Mouse (Mus musculus): ENCODE data around the gene Gm4881. TPM values are rescaled to one million over a fixed set of nuclear protein-coding genes. Genes with fewer than 3 reads are reported as not detected.

Gene Gm4881
- polyA plus RNA-seq, 1 experiment from 2014 or later, result not detected

DNA sequence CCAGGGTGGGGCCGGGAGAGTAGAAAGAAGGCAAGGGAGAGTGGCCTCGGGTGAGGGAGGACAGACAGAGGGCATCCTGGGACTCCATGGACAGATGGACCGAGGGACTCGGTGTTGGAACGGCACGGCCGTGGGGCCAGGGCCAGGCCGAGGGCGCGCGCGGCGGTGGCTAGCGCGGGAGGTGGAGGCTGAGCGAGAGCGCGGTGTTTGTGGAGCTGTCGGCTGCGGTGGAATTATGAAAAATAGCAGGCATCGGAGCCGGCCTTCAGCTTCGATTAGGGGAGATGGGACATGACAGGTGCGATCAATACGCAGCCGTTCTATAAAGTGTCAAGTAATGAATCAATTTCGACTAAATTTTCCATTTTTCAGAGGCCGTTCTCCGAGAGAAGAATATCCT, 4.5 kb upstream of the Gm4881 start:
- 2% methylated on average over 29 of the region's 29 CpGs for WGBS
- H3K4me1 ChIP-seq (ENCODE audit: insufficient read depth, low read depth, low read length), result no peaks in the 10 kb centered on the region

DNA sequence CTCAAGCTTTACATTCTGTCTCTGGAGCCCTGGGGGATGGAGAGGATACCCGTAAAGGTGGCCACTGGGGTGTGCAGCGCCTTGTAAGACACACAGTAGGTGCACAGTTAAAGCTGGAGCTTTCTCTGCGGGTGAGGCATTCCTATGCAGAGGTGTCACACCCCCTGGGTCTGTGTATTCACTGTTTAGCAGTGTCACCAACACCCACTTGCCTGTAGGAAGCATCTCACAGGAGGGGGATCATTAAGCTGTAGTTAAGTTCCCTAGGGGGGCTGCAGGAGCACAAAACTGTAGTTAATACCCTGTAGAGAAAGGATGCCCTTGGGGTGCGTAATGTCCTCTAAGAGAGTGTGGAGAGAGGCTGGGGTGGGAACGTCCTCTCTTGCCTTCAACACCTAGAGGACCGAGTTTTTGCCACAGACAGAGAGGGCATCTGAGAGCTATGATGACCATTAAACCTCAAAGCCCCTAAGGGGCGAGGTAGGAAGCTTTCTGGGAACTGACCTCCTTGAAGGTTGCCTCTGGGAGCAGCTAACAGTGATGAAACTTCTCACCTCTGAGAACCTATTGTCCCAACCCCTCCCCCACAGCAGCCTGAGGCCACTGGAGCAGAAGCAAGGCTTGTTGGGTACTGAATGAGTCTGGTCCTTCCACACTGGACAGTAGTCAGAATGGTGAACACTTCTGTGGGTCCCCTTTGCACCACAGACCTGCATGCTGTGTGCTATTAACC, 3.2 kb upstream of the Gm4881 start:
- Histone ChIP-seq H3K4me1 (ENCODE audit: insufficient read depth, low read depth, low read length) (no peaks in the 10 kb centered on the region), H3K36me3 (ENCODE audit: insufficient read depth, low read length) (no peaks in the 10 kb centered on the region), H3K27ac (ENCODE audit: low read length) (no peak overlapping the region), H3K9me3 (ENCODE audit: low read length) (no peaks in the 10 kb centered on the region), H3K27me3 (replicated peaks; ENCODE audit: insufficient read depth, low read length) (peaks cover 79% of the 10 kb centered on the region), H3K4me3 (ENCODE audit: low read depth, low read length) (no peak overlapping the region), H3K9ac (replicated peaks; ENCODE audit: low read depth) (no peak overlapping the region), H3K4me2 (replicated peaks; ENCODE audit: low read depth, low read length) (no peak overlapping the region)
- WGBS, result 5% methylated on average over 7 of the region's 7 CpGs
- DNase-seq (ENCODE audit: low spot score) (no peak), ATAC-seq (no peak)
- TF ChIP-seq CTCF (IDR thresholded peaks at IDR 0.05), result no peak
- no peak for TF ChIP-seq EP300 (IDR thresholded peaks at IDR 0.05)

More for the DNA sequence above, 4.5 kb upstream of the Gm4881 start:
- Histone ChIP-seq H3K27me3 (replicated peaks; ENCODE audit: insufficient read depth, low read length) (peaks cover 78% of the 10 kb centered on the region), H3K9ac (replicated peaks; ENCODE audit: low read depth) (no peak overlapping the region), H3K4me2 (replicated peaks; ENCODE audit: low read depth, low read length) (no peak overlapping the region), H3K27ac (ENCODE audit: low read length) (no peak overlapping the region), H3K9me3 (ENCODE audit: low read length) (no peaks in the 10 kb centered on the region), H3K36me3 (ENCODE audit: insufficient read depth, low read length) (no peaks in the 10 kb centered on the region), H3K4me3 (ENCODE audit: low read depth, low read length) (no peak overlapping the region)
- no peak for ATAC-seq
- no peak for DNase-seq (ENCODE audit: low spot score)
- TF ChIP-seq CTCF (IDR thresholded peaks at IDR 0.05) (no peak), EP300 (IDR thresholded peaks at IDR 0.05) (no peak)

DNA sequence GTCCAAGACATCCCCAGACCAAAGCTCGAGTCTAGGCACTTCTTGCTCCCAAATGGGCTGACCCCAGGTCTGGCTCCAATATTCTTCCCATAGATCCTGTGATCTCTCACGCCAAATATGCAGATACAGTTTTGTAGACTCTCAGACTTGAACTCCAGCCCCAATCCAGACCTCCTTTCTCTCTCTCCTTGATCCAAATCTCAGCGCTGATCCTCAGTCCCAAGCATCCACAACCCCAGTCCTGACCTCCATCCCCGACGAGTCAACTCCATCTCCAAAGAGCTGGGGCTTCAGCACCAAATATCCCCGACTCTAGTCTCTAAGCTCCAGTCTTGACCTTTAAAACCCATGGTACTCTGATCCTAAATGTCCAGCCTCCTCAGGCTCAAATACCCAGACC, 653 bp downstream of the Gm4881 start:
- Histone ChIP-seq H3K9ac (replicated peaks; ENCODE audit: low read depth) (no peak overlapping the region), H3K4me1 (ENCODE audit: insufficient read depth, low read depth, low read length) (no peaks in the 10 kb centered on the region), H3K9me3 (ENCODE audit: low read length) (no peaks in the 10 kb centered on the region), H3K27me3 (replicated peaks; ENCODE audit: insufficient read depth, low read length) (peaks cover 51% of the 10 kb centered on the region), H3K4me2 (replicated peaks; ENCODE audit: low read depth, low read length) (no peak overlapping the region), H3K27ac (ENCODE audit: low read length) (no peak overlapping the region), H3K36me3 (ENCODE audit: insufficient read depth, low read length) (no peaks in the 10 kb centered on the region), H3K4me3 (ENCODE audit: low read depth, low read length) (no peak overlapping the region)
- TF ChIP-seq EP300 (IDR thresholded peaks at IDR 0.05), result no peak
- no peak for TF ChIP-seq CTCF (IDR thresholded peaks at IDR 0.05)
- no peak for ATAC-seq
- 2% methylated on average over 6 of the region's 6 CpGs for WGBS
- no peak for DNase-seq (ENCODE audit: low spot score)

DNA sequence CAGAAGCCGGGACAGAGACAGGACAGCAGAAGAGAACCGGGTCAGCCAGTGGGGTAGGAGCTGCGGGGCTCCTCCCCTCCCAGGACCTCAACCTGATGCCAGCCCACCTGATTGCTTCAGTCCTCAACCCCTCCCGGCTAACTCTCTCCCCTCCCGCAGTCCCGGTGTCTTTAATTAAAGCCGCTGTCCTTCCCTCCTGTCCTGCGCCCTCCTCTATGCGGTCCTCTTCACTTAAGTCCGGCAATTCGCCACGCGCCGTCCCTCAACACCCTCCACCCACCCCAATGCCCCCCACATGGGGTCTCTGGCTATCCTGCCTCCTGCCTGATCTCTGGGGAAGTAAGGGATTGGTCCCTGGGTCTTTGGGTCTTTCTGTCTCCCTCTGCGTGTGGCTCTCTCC, 12.6 kb downstream of the Gm4881 start:
- Histone ChIP-seq H3K27ac (ENCODE audit: low read length) (no peak overlapping the region), H3K4me3 (ENCODE audit: low read depth, low read length) (no peak overlapping the region), H3K9ac (replicated peaks; ENCODE audit: low read depth) (no peak overlapping the region), H3K4me1 (ENCODE audit: insufficient read depth, low read depth, low read length) (no peaks in the 10 kb centered on the region), H3K4me2 (replicated peaks; ENCODE audit: low read depth, low read length) (no peak overlapping the region), H3K27me3 (replicated peaks; ENCODE audit: insufficient read depth, low read length) (peaks cover 30% of the 10 kb centered on the region), H3K36me3 (ENCODE audit: insufficient read depth, low read length) (no peaks in the 10 kb centered on the region; the same call in 1 of the 2 replicates), H3K9me3 (ENCODE audit: low read length) (no peaks in the 10 kb centered on the region)
- ATAC-seq, result no peak
- no peak for DNase-seq (ENCODE audit: low spot score)
- TF ChIP-seq CTCF (IDR thresholded peaks at IDR 0.05) (no peak), EP300 (IDR thresholded peaks at IDR 0.05) (no peak)
- 0% methylated on average over 14 of the region's 15 CpGs for WGBS

DNA sequence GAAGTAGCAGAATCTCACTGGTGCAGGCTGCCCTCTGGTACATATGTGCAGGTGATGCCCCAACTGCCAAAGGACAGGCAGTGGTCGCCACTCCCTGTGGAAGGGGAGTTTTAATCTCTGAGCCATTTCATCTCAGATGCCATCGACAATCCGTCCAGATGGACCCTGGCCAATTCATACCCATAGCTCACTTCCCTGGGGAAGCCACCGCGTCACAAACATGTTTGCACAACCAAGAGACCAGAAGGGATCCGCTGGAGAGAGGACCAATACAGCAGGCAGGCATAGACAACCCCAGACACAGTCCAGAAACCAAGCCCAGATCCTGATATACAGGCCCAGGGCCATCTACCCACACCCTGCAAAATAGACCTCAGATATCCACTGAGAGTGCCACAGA, 13.8 kb downstream of the Gm4881 start:
- H3K9ac ChIP-seq (replicated peaks; ENCODE audit: low read depth), result no peak overlapping the region
- H3K4me2 ChIP-seq (replicated peaks; ENCODE audit: low read depth, low read length), result no peak overlapping the region
- TF ChIP-seq CTCF (IDR thresholded peaks at IDR 0.05), result no peak

DNA sequence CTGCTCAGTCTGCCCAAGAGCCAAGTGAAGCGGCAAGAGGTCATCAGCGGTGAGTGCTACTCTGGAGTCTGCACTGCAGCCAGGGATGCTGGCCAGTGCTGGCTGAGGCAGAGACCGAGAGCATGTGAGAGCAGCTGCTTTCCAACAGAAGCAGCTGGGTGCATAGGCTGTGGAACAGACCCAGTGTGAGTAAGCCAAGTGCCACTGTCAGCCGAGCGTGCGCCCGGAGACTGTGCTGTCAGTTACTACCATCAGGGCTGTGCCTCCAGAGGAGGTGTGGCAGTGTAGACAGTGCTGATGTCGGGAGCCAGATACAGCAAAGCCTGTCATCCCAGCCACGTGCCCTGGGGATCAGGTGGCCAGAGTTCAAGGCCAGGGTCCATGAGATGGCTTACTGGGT, 24.6 kb downstream of the Gm4881 start:
- Histone ChIP-seq H3K27me3 (replicated peaks; ENCODE audit: insufficient read depth, low read length) (no peaks in the 10 kb centered on the region), H3K4me2 (replicated peaks; ENCODE audit: low read depth, low read length) (no peak overlapping the region), H3K9me3 (ENCODE audit: low read length) (no peaks in the 10 kb centered on the region), H3K4me3 (ENCODE audit: low read depth, low read length) (no peak overlapping the region), H3K36me3 (ENCODE audit: insufficient read depth, low read length) (peaks cover 55% of the 10 kb centered on the region), H3K4me1 (ENCODE audit: insufficient read depth, low read depth, low read length) (no peaks in the 10 kb centered on the region), H3K27ac (ENCODE audit: low read length) (no peak overlapping the region), H3K9ac (replicated peaks; ENCODE audit: low read depth) (no peak overlapping the region)
- ATAC-seq, result peak; percentile 25; the same call in 1 of the 2 replicates
- no peak for DNase-seq (ENCODE audit: low spot score)
- no peak for TF ChIP-seq CTCF (IDR thresholded peaks at IDR 0.05)
- no peak for TF ChIP-seq EP300 (IDR thresholded peaks at IDR 0.05)
- 79% methylated on average over 9 of the region's 9 CpGs for WGBS

More for the DNA sequence above, 13.8 kb downstream of the Gm4881 start:
- ATAC-seq, result no peak
- DNase-seq (ENCODE audit: low spot score), result no peak
- Histone ChIP-seq H3K4me3 (ENCODE audit: low read depth, low read length) (no peak overlapping the region), H3K9me3 (ENCODE audit: low read length) (no peaks in the 10 kb centered on the region), H3K4me1 (ENCODE audit: insufficient read depth, low read depth, low read length) (no peaks in the 10 kb centered on the region), H3K36me3 (ENCODE audit: insufficient read depth, low read length) (peaks cover 7% of the 10 kb centered on the region), H3K27me3 (replicated peaks; ENCODE audit: insufficient read depth, low read length) (peaks cover 30% of the 10 kb centered on the region), H3K27ac (ENCODE audit: low read length) (no peak overlapping the region)
- 25% methylated on average over 6 of the region's 6 CpGs for WGBS
